Mouse (Mus musculus) skeletal muscle tissue, postnatal 0 days (tissue): ENCODE data around the gene Asb17. TPM values are rescaled to one million over a fixed set of nuclear protein-coding genes. Genes with fewer than 3 reads are reported as not detected.

ENCODE experiments used
- polyA plus RNA-seq: library from polyadenylated mRNA; unstranded; fragments of >200 nt; fragmentation: Nextera tagmentation; extraction: Ambion mirVana; gene quantifications from 2 replicates; pipeline ENCODE4 v1.2.1, GENCODE M21; 2015

Asb17 gene
- 0.16 TPM in 1 of 2 replicates, not detected in the other for polyA plus RNA-seq

GRCm38 (mm10) chr3:153844030-153844429 is at the start of gene Asb17:
Gene Asb17 (plus strand): TSS chr3:153844209.

Other genes starting within 250 kb of the Asb17 start
- 4.9 and 5.0 TPM in 2 replicates for gene St6galnac3, start 119.0 kb upstream of the Asb17 start, polyA plus RNA-seq
- 0.05 TPM in 2 replicates for gene Msh4, start 61.9 kb downstream of the Asb17 start, polyA plus RNA-seq
- 40.4 and 44.1 TPM in 2 replicates for gene Rabggtb, start 68.8 kb downstream of the Asb17 start, polyA plus RNA-seq
- gene Acadm, start 100.4 kb downstream of the Asb17 start, polyA plus RNA-seq, result 274 and 323 TPM in 2 replicates
- 0.32 and 0.39 TPM in 2 replicates for gene Slc44a5, start 129.2 kb downstream of the Asb17 start, polyA plus RNA-seq